Mouse (Mus musculus) heart, postnatal 0 days (tissue): ENCODE measurements at regions not wholly inside any gene's neighbourhood (a gene's known extent, or its start where the extent isn't known, plus 50 kb on each side); places are given as distances from the start of the nearest gene placed in this dataset.

Source experiments
- ATAC-seq: fragments of 200-750 bp; cut with Nextera tagmentation; 2 replicates; pipeline ENCODE4 v1.8.0; 2017; ENCODE audit warnings: low read depth, moderate number of reproducible peaks, moderate library complexity; ENCODE audit not compliant: insufficient read depth
- DNase-seq: peaks from one replicate; pipeline ENCODE4 v3.0.0-alpha.2; 2016; ENCODE audit warnings: low spot score
- H3K27ac ChIP-seq: fragments of 300-500 bp; sonication (generic); 2 replicates; pipeline ENCODE4 v1.5.1; 2014; ENCODE audit warnings: low read depth, mild to moderate bottlenecking
- H3K27me3 ChIP-seq: fragments of 300-500 bp; sonication (generic); 2 replicates; pipeline ENCODE4 v1.6.1; 2014; ENCODE audit warnings: low read length, mixed read lengths; ENCODE audit not compliant: control insufficient read depth, insufficient read depth
- H3K36me3 ChIP-seq: fragments of 300-500 bp; sonication (generic); replicated peaks from 2 replicates; pipeline ENCODE4 v1.6.1; 2014; ENCODE audit warnings: low read length, mixed read lengths; ENCODE audit not compliant: control insufficient read depth, insufficient read depth
- H3K4me1 ChIP-seq: fragments of 300-500 bp; sonication (generic); 2 replicates; pipeline ENCODE4 v1.6.1; 2014; ENCODE audit warnings: antibody characterized with exemption; ENCODE audit not compliant: control insufficient read depth, insufficient read depth
- H3K4me2 ChIP-seq: fragments of 300-500 bp; sonication (generic); 2 replicates; pipeline ENCODE4 v1.6.1; 2014; ENCODE audit warnings: low read depth, mild to moderate bottlenecking, low read length, moderate library complexity
- H3K4me3 ChIP-seq: fragments of 300-500 bp; sonication (generic); 2 replicates; pipeline ENCODE4 v1.5.1; 2014; ENCODE audit warnings: low read depth, low read length
- H3K9ac ChIP-seq: fragments of 300-500 bp; sonication (generic); replicated peaks from 2 replicates; pipeline ENCODE4 v1.6.1; 2014; ENCODE audit warnings: low read depth, low read length, mixed read lengths
- H3K9me3 ChIP-seq: fragments of 300-500 bp; sonication (generic); replicated peaks from 2 replicates; pipeline ENCODE4 v1.6.1; 2016; ENCODE audit warnings: low read length; ENCODE audit not compliant: control insufficient read depth
- CTCF ChIP-seq: IDR thresholded peaks from 2 replicates; pipeline ENCODE4 v1.5.1; 2016; ENCODE audit warnings: antibody characterized with exemption, control low read depth, low read depth
- EP300 ChIP-seq: IDR thresholded peaks from 2 replicates; pipeline ENCODE4 v1.6.1; 2016; ENCODE audit warnings: antibody characterized with exemption, low read depth
- WGBS: fragments of 180-500 bp; shearing (Covaris S2); extraction: QIAGEN DNeasy Blood & Tissue Kit; methylation state at CpG from one replicate; pipeline ENCODE4 v1.1.7; 2014; 5-methylcytosine and 5-hydroxymethylcytosine counted together

DNA sequence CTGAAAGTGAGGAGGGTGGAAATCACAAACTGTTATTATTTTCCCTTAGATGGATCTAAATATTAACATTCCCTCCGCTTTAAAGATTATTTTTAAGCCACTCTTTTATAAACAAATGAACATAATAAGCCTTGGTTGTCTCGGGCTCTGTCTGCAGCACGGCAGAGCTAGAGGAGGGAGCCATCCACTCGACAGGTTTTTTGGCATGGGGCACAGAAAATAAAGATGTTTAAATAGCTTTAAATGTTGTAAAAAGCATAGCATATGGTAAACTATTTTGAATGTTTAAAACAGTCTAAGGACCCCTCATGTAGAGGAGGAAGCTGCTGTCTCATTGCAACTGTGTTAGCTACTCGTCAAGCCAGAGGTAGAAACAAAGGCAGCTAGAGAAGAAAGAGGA lies 338.4 kb downstream of the Kcnrg start:
- no peaks in the 10 kb centered on the region for H3K36me3 ChIP-seq
- H3K4me1 ChIP-seq: no peaks in the 10 kb centered on the region
- WGBS: 55% methylated on average over 5 of the region's 5 CpGs
- H3K9ac ChIP-seq: no peak overlapping the region
- TF ChIP-seq CTCF (no peak), EP300 (no peak)
- H3K9me3 ChIP-seq: no peaks in the 10 kb centered on the region
- no peak for ATAC-seq
- no peak overlapping the region for H3K4me2 ChIP-seq
- no peaks in the 10 kb centered on the region for H3K27me3 ChIP-seq
- H3K27ac ChIP-seq: no peak overlapping the region
- DNase-seq: no peak
- no peak overlapping the region for H3K4me3 ChIP-seq

DNA sequence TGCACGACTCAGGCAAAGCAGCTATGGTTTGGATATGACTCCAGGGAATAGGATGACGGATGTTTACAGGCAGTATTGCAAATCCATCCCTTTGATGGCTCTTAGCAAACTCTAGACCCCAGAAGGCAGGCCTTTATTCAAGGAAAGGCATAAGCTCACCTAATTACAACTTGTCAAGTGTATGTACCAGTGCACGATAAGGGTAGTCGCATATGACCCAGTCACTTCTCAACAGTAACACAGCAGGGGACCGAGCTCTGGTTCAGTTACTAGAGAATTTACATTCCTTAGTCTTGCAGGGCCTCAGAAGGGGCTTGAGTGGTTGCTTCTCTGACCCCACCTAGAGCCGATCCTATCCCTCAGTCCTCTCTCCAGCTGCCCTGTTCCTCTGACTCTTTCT lies 342.2 kb downstream of the Kcnrg start:
- TF ChIP-seq CTCF (no peak), EP300 (no peak)
- Histone ChIP-seq H3K9me3 (no peaks in the 10 kb centered on the region), H3K27me3 (no peaks in the 10 kb centered on the region), H3K36me3 (no peaks in the 10 kb centered on the region), H3K9ac (no peak overlapping the region), H3K27ac (no peak overlapping the region), H3K4me1 (no peaks in the 10 kb centered on the region), H3K4me2 (no peak overlapping the region), H3K4me3 (no peak overlapping the region)
- ATAC-seq: no peak
- no peak for DNase-seq
- 60% methylated on average over 6 of the region's 6 CpGs for WGBS

DNA sequence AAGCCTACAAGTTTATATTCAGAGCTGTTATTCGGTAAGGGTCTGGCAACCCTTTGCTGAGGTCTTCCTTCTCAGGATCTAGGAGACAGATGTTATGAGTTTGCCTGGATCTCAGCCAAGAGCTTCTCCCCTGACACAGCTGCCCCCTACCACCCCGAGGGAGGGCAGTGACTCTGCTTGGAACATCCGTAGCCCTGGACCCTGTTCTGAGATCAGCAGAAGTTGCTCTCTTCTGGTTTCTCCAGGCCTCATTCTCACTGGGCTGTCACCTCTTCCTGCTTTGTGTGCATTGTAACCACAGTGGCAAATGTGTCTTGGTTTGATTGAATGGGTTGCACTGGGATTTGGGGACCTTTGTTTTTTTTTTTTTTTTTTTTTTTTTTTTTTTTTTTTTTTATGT lies 342.4 kb upstream of the Rnaseh2b start:
- Histone ChIP-seq H3K4me2 (no peak overlapping the region), H3K27me3 (no peaks in the 10 kb centered on the region), H3K9ac (no peak overlapping the region), H3K4me1 (no peaks in the 10 kb centered on the region), H3K36me3 (no peaks in the 10 kb centered on the region), H3K27ac (no peak overlapping the region), H3K4me3 (no peak overlapping the region), H3K9me3 (no peaks in the 10 kb centered on the region)
- TF ChIP-seq CTCF (no peak), EP300 (no peak)
- no peak for DNase-seq
- no peak for ATAC-seq
- 47% methylated on average over 3 of the region's 3 CpGs for WGBS

DNA sequence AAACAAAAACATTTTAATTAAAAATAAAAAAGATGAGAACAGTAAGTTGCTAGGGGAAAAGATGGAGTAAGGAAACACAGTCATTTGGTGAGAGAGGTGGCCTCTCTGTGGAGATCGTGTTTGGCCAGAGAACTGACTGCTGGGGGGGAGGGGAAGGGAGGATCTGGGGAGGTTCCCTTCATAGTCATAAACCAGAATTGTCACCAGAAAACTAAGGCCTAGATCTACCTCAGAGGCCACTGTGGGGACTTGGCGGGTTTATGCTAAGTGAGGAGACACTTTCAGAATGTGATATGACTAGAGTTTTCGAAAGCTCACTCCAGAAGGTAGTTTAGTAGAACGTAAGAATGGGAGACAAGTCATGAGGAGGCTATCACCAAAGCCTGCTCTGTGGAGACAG lies 339.4 kb upstream of the Rnaseh2b start:
- Histone ChIP-seq H3K9me3 (no peaks in the 10 kb centered on the region), H3K4me3 (no peak overlapping the region), H3K27me3 (no peaks in the 10 kb centered on the region), H3K9ac (no peak overlapping the region), H3K4me1 (no peaks in the 10 kb centered on the region), H3K36me3 (no peaks in the 10 kb centered on the region), H3K4me2 (no peak overlapping the region), H3K27ac (no peak overlapping the region)
- TF ChIP-seq EP300 (no peak), CTCF (no peak)
- ATAC-seq (no peak), DNase-seq (no peak)
- WGBS: 80% methylated on average over 4 of the region's 4 CpGs

DNA sequence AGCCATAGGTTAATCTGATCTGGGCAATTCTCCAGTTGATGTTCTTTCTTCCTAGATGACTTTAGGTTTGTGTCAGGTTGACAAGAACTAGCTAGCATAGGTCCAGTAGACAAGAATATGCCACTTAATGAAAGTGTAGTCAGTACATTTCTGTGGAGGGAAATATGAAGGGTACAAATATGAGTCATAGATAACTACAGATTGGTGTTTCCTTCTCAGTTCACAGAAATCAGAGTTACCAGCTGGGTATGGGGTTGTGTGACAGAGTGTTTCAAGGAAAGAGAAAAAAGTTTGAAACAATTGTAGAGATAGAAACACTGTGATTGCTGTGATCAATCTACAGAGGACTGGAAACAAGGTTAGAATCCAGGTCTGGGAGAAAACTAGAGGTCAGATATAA lies 337.0 kb upstream of the Rnaseh2b start:
- no peak overlapping the region for H3K4me3 ChIP-seq

DNA sequence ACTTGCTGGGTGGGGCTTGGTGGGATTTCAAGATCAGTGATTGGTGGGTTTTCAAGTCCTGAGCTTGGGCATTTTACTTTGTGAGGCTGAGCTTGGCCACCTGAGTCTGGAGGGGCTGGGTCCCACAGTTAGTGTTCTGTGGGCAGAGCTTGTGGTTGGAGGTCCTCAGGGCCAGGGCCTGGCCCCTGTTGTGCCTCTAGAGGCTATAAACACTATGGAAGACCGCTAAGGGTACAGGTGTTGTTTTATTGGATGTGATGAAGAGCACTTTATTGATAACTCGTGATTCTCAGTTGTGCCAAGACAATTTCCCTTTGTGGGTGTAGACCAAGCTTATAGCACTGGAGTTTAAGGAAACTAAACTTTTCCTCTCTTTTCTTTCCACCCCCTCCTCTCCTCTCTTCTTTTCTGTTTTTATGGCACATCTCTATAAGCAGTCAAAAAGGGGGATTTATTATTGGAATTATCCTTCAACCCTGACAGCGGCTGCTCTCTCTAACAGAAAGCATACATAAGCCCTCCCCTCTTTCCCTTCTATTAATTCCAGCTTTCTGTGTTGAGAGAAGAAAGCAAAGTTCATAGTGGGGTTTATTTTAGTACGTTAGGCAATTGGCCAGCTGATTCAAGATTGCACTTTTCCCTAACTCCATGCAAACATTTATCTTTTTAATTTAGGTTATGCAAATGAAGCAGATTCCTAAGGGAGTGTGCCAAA lies 332.0 kb upstream of the Rnaseh2b start:
- DNase-seq: no peak
- no peak for ATAC-seq
- Histone ChIP-seq H3K9me3 (no peaks in the 10 kb centered on the region), H3K27me3 (no peaks in the 10 kb centered on the region), H3K9ac (no peak overlapping the region), H3K4me3 (no peak overlapping the region), H3K27ac (no peak overlapping the region), H3K4me1 (no peaks in the 10 kb centered on the region), H3K4me2 (no peak overlapping the region), H3K36me3 (no peaks in the 10 kb centered on the region)
- TF ChIP-seq EP300 (no peak), CTCF (no peak)
- 69% methylated on average over 4 of the region's 4 CpGs for WGBS

More for the DNA sequence above, 337.0 kb upstream of the Rnaseh2b start:
- Histone ChIP-seq H3K4me1 (no peaks in the 10 kb centered on the region), H3K36me3 (no peaks in the 10 kb centered on the region), H3K4me2 (no peak overlapping the region), H3K9ac (no peak overlapping the region), H3K27me3 (no peaks in the 10 kb centered on the region), H3K27ac (no peak overlapping the region), H3K9me3 (no peaks in the 10 kb centered on the region)
- TF ChIP-seq CTCF: no peak
- ATAC-seq (no peak), DNase-seq (no peak)
